Mouse (Mus musculus) induced T-regulatory cell, adult 2 months (primary cell): ENCODE data around the gene Olfr1325.
"Not testable (repeated sequence)": the region's sequence is repeated elsewhere in the genome, so short reads cannot be mapped to it uniquely, and the experiment has no call there.

Experiments used
- DNase-seq: peaks from one replicate; pipeline ENCODE4 v3.0.0-alpha.2; 2012; ENCODE audit warnings: low read depth

The Olfr1325 gene

DNA sequence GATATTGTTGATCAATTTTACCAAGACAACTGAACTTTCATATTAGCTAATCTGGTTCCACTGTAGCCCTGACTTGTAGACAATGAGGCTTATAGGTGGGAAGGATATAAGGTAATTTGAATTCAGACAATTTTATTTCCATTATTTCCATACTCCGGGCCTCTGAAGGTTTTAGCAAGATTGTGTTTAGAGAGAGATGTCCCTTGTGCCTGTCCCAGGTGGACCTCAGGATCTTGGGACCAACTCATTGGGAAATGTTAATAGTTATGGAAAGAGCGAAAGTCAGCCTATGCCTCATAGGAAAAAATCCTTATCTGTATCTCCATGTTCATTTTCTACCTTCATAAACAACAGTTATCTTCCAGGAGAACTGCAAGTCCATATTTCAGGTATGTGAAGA is at the start of gene Olfr1325:
Gene Olfr1325 (plus strand): TSS at position 301 of the 400 bp plus-strand sequence.
- DNase-seq: no peak

DNA sequence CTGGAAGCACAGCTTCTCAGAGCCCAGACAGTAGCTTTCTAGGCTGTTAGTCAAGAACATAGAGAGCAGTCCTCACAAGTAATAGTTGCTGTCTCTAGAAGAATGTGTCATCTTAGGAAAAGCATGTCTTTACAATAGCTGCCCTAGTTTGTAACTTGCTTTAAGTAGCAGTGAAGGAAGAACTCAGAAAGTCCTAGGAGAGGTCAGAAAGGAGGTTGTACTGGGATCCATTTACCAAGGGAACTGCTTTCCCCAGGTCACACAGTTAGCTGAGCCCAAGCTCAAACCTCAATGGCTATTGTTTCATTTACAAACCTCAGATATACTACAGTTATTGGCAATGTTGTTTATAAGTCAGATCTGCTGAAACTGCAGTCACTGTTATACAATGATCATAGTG is 17.7 kb upstream of the Olfr1325 start, which contains the start of gene Olfr1326-ps1:
Gene Olfr1326-ps1 (minus strand): TSS at position 101 of the 400 bp plus-strand sequence.
- no peak for DNase-seq

DNA sequence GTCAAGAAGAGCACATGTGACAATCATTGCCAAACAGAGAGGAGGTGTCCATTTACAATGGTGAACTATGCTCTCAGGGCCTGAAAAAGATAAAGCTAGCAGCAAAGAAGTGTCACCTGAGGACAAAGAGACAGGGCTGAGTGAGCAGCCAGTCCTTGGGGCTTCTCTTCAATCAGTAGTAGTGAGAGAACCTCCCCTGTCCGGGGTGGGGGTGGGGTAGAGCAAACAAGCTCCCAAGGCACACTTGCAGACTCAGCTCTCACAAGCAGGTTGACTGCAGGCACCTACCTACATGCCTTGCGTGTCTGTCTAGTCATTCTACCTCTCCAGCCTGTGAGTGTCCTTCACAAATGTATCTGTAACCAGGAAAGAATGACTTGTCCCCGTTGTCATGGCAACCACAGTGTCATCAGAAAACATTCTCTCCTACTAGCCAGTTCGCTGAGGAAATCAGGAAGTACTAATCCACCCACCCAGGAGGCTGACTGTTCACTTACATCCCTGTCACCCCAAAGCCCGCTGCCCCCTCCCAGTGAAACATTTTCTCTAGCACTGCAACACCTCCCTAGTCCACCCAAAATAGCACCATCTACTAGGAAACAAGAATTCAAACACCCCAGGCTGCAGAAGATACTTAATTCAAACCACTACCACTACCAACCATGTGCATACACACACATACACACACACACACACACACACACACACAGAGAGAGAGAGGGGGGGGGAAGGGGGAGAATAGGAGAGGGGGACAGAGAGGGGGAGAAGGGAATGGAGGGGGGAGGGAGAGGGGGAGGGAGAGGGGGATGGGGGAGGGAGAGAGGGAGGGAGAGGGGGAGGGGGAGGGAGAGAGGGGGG is 53.2 kb downstream of the Olfr1325 start, which contains the start of gene Gm5640:
Gene Gm5640 (minus strand): TSS at position 170 of the 858 bp plus-strand sequence.
- peak; percentile 0 for DNase-seq

DNA sequence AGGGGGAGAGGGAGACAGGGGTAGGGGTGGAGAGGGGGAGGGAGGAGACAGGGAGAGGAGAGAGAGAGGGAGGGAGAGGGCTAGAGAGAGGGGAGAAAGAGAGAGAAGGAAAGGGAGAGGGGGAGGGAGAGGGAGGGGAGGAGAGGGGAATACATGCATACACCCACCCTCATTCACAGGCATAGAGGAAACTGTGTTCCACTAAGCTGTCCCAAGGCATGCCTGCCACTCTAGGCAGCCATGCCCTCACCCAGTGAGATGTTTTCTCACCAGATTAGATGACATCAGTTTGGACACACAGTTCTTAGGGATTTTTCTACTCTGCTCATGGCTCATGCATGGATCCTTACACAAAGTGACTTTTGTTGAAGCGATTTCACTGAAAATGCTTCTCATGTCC is 53.9 kb downstream of the Olfr1325 start:
- not testable (repeated sequence) for DNase-seq
